Mouse (Mus musculus) embryonic facial prominence, embryonic 14.5 days (tissue): Measurements from ENCODE around the gene Fam198b. TPM values are rescaled to one million over a fixed set of nuclear protein-coding genes. Genes with fewer than 3 reads are reported as not detected.
A peak's percentile ranks its signal among the peaks of the same experiment; 100 is the strongest.

ENCODE experiments used
- ATAC-seq: fragments of 200-750 bp; cut with Nextera tagmentation; 2 replicates; pipeline ENCODE4 v1.8.0; 2017; ENCODE audit warnings: low read depth, moderate number of reproducible peaks, moderate TSS enrichment
- DNase-seq: peaks from one replicate; pipeline ENCODE4 v3.0.0-alpha.2; 2015; ENCODE audit warnings: low spot score
- H3K27ac ChIP-seq: fragments of 300-500 bp; sonication (generic); replicated peaks from 2 replicates; pipeline ENCODE4 v1.5.1; 2014; ENCODE audit warnings: low read depth, mild to moderate bottlenecking, low read length, moderate library complexity
- H3K27me3 ChIP-seq: fragments of 300-500 bp; sonication (generic); replicated peaks from 2 replicates; pipeline ENCODE4 v1.6.1; 2014; ENCODE audit warnings: low read length; ENCODE audit not compliant: control insufficient read depth, insufficient read depth
- H3K36me3 ChIP-seq: fragments of 300-500 bp; sonication (generic); 2 replicates; pipeline ENCODE4 v1.6.1; 2014; ENCODE audit warnings: low read length, mixed read lengths; ENCODE audit not compliant: control insufficient read depth, insufficient read depth
- H3K4me1 ChIP-seq: fragments of 300-500 bp; sonication (generic); 2 replicates; pipeline ENCODE4 v1.6.1; 2014; ENCODE audit warnings: antibody characterized with exemption, low read length; ENCODE audit not compliant: control insufficient read depth, insufficient read depth
- H3K4me2 ChIP-seq: fragments of 300-500 bp; sonication (generic); 2 replicates; pipeline ENCODE4 v1.6.1; 2014; ENCODE audit warnings: low read depth, mild to moderate bottlenecking, low read length, moderate library complexity, mixed read lengths
- H3K4me3 ChIP-seq: fragments of 300-500 bp; sonication (generic); 2 replicates; pipeline ENCODE4 v1.5.1; 2014; ENCODE audit warnings: low read depth, mild to moderate bottlenecking, low read length
- H3K9ac ChIP-seq: fragments of 300-500 bp; sonication (generic); 2 replicates; pipeline ENCODE4 v1.6.1; 2014; ENCODE audit warnings: low read depth, mild to moderate bottlenecking, low read length, moderate library complexity, mixed read lengths
- H3K9me3 ChIP-seq: fragments of 300-500 bp; sonication (generic); 2 replicates; pipeline ENCODE4 v1.6.1; 2016; ENCODE audit warnings: low read length; ENCODE audit not compliant: control insufficient read depth
- WGBS: fragments of 180-500 bp; shearing (Covaris S2); extraction: QIAGEN DNeasy Blood & Tissue Kit; methylation state at CpG from one replicate; pipeline ENCODE4 v1.1.7; 2014; 5-methylcytosine and 5-hydroxymethylcytosine counted together
- polyA plus RNA-seq: library from polyadenylated mRNA; unstranded; fragments of >200 nt; fragmentation: Nextera tagmentation; extraction: Ambion mirVana; gene quantifications from 2 replicates; pipeline ENCODE4 v1.2.1, GENCODE M21; 2014

Fam198b gene
- polyA plus RNA-seq, 1 experiment from 2014 or later: 9.4 TPM

- Histone ChIP-seq H3K9me3 (no peaks in the 10 kb centered on the region), H3K4me3 (no peak overlapping the region), H3K27ac (no peak overlapping the region), H3K4me2 (no peak overlapping the region), H3K9ac (no peak overlapping the region), H3K36me3 (no peaks in the 10 kb centered on the region), H3K27me3 (no peaks in the 10 kb centered on the region), H3K4me1 (no peaks in the 10 kb centered on the region)
- DNase-seq (no peak), ATAC-seq (no peak)
- WGBS: 78% methylated on average over 5 of the region's 5 CpGs
Observed at GRCm38 (mm10) chr3:79916185-79916584, 31.9 kb downstream of the Fam198b start.

DNA sequence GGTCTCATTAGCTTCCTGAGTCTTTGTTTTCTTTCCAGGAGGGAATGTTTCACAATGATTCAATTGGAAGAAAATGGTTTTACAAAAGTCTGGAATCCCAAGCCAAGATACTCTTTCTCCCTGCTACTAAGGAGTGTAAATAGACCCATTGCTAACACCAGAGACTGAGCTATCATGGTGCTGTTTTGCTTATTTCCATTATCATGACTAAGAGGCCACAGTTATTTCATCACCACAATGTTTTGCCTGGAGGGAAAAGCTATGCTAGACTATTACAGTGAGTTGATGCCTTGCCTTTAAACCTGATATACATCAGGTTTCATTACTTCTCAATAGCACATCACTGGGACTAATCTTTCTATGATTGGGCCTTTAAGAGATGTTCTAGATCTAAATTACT is 34.4 kb downstream of the Fam198b start:
- DNase-seq (no peak), ATAC-seq (no peak)
- H3K9me3 ChIP-seq: no peaks in the 10 kb centered on the region
- no peaks in the 10 kb centered on the region for H3K4me1 ChIP-seq
- no peaks in the 10 kb centered on the region for H3K36me3 ChIP-seq
- H3K4me3 ChIP-seq: no peak overlapping the region
- no peak overlapping the region for H3K4me2 ChIP-seq
- H3K27ac ChIP-seq: no peak overlapping the region
- no peak overlapping the region for H3K9ac ChIP-seq
- H3K27me3 ChIP-seq: no peaks in the 10 kb centered on the region

GRCm38 (mm10) chr3:79925950-79926697 is 41.8 kb downstream of the Fam198b start:
- Histone ChIP-seq H3K9ac (no peak overlapping the region), H3K4me3 (no peak overlapping the region), H3K4me1 (no peaks in the 10 kb centered on the region), H3K27me3 (no peaks in the 10 kb centered on the region), H3K27ac (no peak overlapping the region), H3K36me3 (no peaks in the 10 kb centered on the region), H3K4me2 (no peak overlapping the region), H3K9me3 (no peaks in the 10 kb centered on the region)
- 63% methylated on average over 5 of the region's 5 CpGs for WGBS
- ATAC-seq: no peak
- no peak for DNase-seq

- Histone ChIP-seq H3K4me1 (no peaks in the 10 kb centered on the region), H3K4me3 (no peak overlapping the region), H3K27me3 (no peaks in the 10 kb centered on the region), H3K4me2 (no peak overlapping the region), H3K36me3 (no peaks in the 10 kb centered on the region), H3K9me3 (no peaks in the 10 kb centered on the region), H3K9ac (no peak overlapping the region), H3K27ac (no peak overlapping the region)
- DNase-seq: no peak
- WGBS: 63% methylated on average over 4 of the region's 4 CpGs
- no peak for ATAC-seq
Observed at GRCm38 (mm10) chr3:79927050-79927449, 42.7 kb downstream of the Fam198b start.

DNA sequence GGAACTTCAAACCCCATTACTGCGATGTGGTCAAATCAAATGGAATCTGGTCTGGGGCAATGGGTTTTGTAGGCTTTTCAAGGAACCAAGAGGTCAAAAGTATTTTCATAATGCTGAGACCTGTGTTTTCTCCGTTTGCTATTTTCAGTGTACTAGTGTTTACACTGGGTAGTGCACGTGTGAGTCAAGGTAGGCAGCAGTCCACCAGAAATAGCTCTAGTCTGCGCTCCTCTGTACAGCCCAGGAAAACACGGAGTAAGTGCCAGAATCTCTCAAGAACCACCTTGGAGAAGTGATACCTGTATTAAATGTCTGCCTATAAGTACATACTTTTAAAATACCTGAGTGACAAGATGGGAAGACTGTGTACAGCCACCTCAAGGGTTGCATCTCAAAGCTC is 44.1 kb downstream of the Fam198b start:
- DNase-seq (no peak), ATAC-seq (no peak)
- no peak overlapping the region for H3K4me3 ChIP-seq
- no peaks in the 10 kb centered on the region for H3K36me3 ChIP-seq
- no peaks in the 10 kb centered on the region for H3K9me3 ChIP-seq
- H3K27me3 ChIP-seq: no peaks in the 10 kb centered on the region
- no peaks in the 10 kb centered on the region for H3K4me1 ChIP-seq
- 78% methylated on average over 5 of the region's 5 CpGs for WGBS
- H3K9ac ChIP-seq: no peak overlapping the region
- no peak overlapping the region for H3K4me2 ChIP-seq
- no peak overlapping the region for H3K27ac ChIP-seq

DNA sequence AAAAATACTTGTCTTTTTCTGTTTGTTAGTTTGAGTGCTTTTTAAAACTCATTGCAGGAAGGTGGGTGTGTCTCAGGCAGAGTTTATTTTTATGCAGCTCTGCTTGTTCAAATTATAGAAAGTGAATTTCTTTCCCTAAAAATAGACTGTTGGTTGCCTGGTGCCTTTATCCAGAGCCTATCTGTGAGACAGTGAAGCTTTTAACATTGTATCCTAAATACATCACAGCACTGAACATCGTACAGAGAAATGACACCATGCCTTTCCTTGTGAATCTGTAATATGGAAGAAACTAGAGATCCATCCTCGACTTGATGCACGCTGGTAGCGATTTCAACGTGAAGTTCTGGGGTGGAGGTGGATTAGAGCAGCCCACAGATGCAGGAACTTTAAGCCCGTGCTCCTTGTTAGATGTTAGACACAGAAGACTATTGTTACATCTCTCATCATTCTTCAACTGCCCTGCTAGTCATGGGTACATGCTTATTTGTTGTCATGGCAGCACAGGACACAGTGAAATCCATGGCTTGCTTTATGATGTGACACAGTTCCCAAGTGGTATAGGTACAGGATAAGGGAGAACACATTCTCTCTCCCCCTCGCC is 45.9 kb downstream of the Fam198b start:
- Histone ChIP-seq H3K4me3 (no peak overlapping the region), H3K9ac (no peak overlapping the region), H3K36me3 (no peaks in the 10 kb centered on the region), H3K4me2 (no peak overlapping the region), H3K9me3 (no peaks in the 10 kb centered on the region), H3K27ac (no peak overlapping the region), H3K4me1 (no peaks in the 10 kb centered on the region), H3K27me3 (no peaks in the 10 kb centered on the region)
- DNase-seq (no peak), ATAC-seq (0 out of 2 replicates have a peak, but pooled peaks have one; percentile 33)
- 43% methylated on average over 7 of the region's 7 CpGs for WGBS

GRCm38 (mm10) chr3:79936213-79936612 is 51.9 kb downstream of the Fam198b start:
- Histone ChIP-seq H3K4me1 (peaks cover 11% of the 10 kb centered on the region; the same call in 1 of the 2 replicates), H3K36me3 (no peaks in the 10 kb centered on the region), H3K4me2 (no peak overlapping the region), H3K4me3 (no peak overlapping the region), H3K9ac (no peak overlapping the region), H3K27me3 (0 out of 2 replicates have a peak, but pooled peaks cover under 1% of the 10 kb centered on the region), H3K9me3 (no peaks in the 10 kb centered on the region), H3K27ac (peak overlapping the region; percentile 46)
- 17% methylated on average over 6 of the region's 6 CpGs for WGBS
- ATAC-seq (peak; percentile 73), DNase-seq (peak; percentile 85)

DNA sequence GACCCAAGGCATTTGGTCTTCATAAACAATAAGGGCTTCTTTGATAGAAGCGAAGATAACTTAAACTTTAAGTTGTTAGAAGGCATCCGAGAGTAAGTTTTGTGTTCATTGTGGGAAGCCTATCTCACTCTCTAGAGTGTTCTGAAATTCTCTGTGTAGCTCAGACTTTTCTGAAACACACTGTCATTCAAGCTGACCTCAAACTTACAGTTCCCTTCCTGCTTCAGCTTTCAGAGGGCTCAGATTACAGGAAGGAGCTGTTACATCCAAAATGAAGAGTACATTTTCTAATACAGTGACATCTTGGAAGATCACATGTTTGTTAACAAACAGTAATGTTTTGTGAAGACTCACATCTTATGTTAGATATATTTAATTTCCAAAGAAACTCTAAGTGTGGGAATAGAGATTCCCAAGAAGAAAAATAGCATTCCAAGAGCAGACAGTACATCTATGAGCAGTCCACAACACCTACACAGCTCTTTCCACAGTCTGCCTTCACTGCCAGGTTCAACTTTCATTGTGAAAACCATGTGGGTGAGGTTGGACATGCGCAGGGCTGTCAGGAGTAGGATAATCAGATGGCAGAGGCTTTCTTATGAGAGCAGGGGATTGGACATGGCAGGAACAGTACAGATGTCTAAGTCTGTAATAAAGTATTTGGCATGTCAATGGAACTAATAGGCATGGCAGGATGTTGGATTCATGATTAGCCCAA is 52.6 kb downstream of the Fam198b start:
- Histone ChIP-seq H3K36me3 (no peaks in the 10 kb centered on the region), H3K27me3 (0 out of 2 replicates have a peak, but pooled peaks cover 3% of the 10 kb centered on the region), H3K9me3 (no peaks in the 10 kb centered on the region), H3K27ac (peak overlapping the region; percentile 46), H3K9ac (no peak overlapping the region), H3K4me3 (no peak overlapping the region), H3K4me1 (peaks cover 11% of the 10 kb centered on the region; the same call in 1 of the 2 replicates), H3K4me2 (no peak overlapping the region)
- whole genome bisulfite sequencing: 58% methylated on average over 3 of the region's 3 CpGs
- peak; percentile 18; the same call in 1 of the 2 replicates for ATAC-seq
- no peak for DNase-seq
